Mouse (Mus musculus) kidney, embryonic 16.5 days (tissue): ENCODE data around the gene Filip1. TPM values are rescaled to one million over a fixed set of nuclear protein-coding genes. Genes with fewer than 3 reads are reported as not detected.

Experiments
- ATAC-seq: fragments of 200-750 bp; cut with Nextera tagmentation; 2 replicates; pipeline ENCODE4 v1.8.0; 2017; ENCODE audit warnings: moderate TSS enrichment; ENCODE audit not compliant: low FRiP score, low TSS enrichment
- H3K27ac ChIP-seq: fragments of 300-500 bp; sonication (generic); 2 replicates; pipeline ENCODE4 v1.5.1; 2014; ENCODE audit warnings: low read length
- H3K27me3 ChIP-seq: fragments of 300-500 bp; sonication (generic); 2 replicates; pipeline ENCODE4 v1.6.1; 2014; ENCODE audit warnings: low read length, control low read depth, mixed read lengths; ENCODE audit not compliant: insufficient read depth
- H3K36me3 ChIP-seq: fragments of 300-500 bp; sonication (generic); 2 replicates; pipeline ENCODE4 v1.6.1; 2014; ENCODE audit warnings: low read length, control low read depth, mixed read lengths; ENCODE audit not compliant: insufficient read depth
- H3K4me1 ChIP-seq: fragments of 300-500 bp; sonication (generic); 2 replicates; pipeline ENCODE4 v1.6.1; 2014; ENCODE audit warnings: low read length, control low read depth, mixed read lengths; ENCODE audit not compliant: insufficient read depth
- H3K4me2 ChIP-seq: fragments of 300-500 bp; sonication (generic); replicated peaks from 2 replicates; pipeline ENCODE4 v1.6.1; 2014; ENCODE audit warnings: low read depth, low read length
- H3K4me3 ChIP-seq: fragments of 300-500 bp; sonication (generic); 2 replicates; pipeline ENCODE4 v1.5.1; 2014; ENCODE audit warnings: mild to moderate bottlenecking, low read length
- H3K9ac ChIP-seq: fragments of 300-500 bp; sonication (generic); replicated peaks from 2 replicates; pipeline ENCODE4 v1.6.1; 2014; ENCODE audit warnings: low read length
- H3K9me3 ChIP-seq: fragments of 300-500 bp; sonication (generic); 2 replicates; pipeline ENCODE4 v1.6.1; 2016; ENCODE audit warnings: low read length, control low read depth
- WGBS: fragments of 180-500 bp; shearing (Covaris S2); extraction: QIAGEN DNeasy Blood & Tissue Kit; methylation state at CpG from one replicate; pipeline ENCODE4 v1.1.7; 2014; 5-methylcytosine and 5-hydroxymethylcytosine counted together
- polyA plus RNA-seq: library from polyadenylated mRNA; unstranded; fragments of >200 nt; fragmentation: Nextera tagmentation; extraction: Ambion mirVana; gene quantifications from 2 replicates; pipeline ENCODE4 v1.2.1, GENCODE M21; 2015

Gene Filip1
- polyA plus RNA-seq, 1 experiment from 2014 or later, result 5.2 TPM

- 61% methylated on average over 2 of the region's 2 CpGs for WGBS
- Histone ChIP-seq H3K4me1 (no peaks in the 10 kb centered on the region), H3K9ac (no peak overlapping the region), H3K9me3 (no peaks in the 10 kb centered on the region), H3K4me2 (no peak overlapping the region), H3K36me3 (no peaks in the 10 kb centered on the region), H3K27me3 (no peaks in the 10 kb centered on the region), H3K27ac (no peak overlapping the region), H3K4me3 (no peak overlapping the region)
- ATAC-seq, result no peak
Measured at GRCm38 (mm10) chr9:79827072-79827471, 185.6 kb downstream of the Filip1 start.

GRCm38 (mm10) chr9:79825526-79825925 lies 187.1 kb downstream of the Filip1 start:
- ATAC-seq, result no peak
- 73% methylated on average over 7 of the region's 7 CpGs for WGBS
- no peaks in the 10 kb centered on the region for H3K9me3 ChIP-seq
- H3K4me2 ChIP-seq, result no peak overlapping the region
- no peak overlapping the region for H3K9ac ChIP-seq
- no peak overlapping the region for H3K4me3 ChIP-seq
- no peak overlapping the region for H3K27ac ChIP-seq
- H3K4me1 ChIP-seq, result no peaks in the 10 kb centered on the region
- no peaks in the 10 kb centered on the region for H3K36me3 ChIP-seq
- H3K27me3 ChIP-seq, result no peaks in the 10 kb centered on the region

GRCm38 (mm10) chr9:79823856-79824255 lies 188.8 kb downstream of the Filip1 start:
- Histone ChIP-seq H3K4me3 (no peak overlapping the region), H3K27me3 (no peaks in the 10 kb centered on the region), H3K4me2 (no peak overlapping the region), H3K27ac (no peak overlapping the region), H3K4me1 (no peaks in the 10 kb centered on the region), H3K9me3 (peaks cover 5% of the 10 kb centered on the region), H3K36me3 (no peaks in the 10 kb centered on the region), H3K9ac (no peak overlapping the region)
- 77% methylated on average over 2 of the region's 2 CpGs for WGBS
- no peak for ATAC-seq

- ATAC-seq, result no peak
- no peak overlapping the region for H3K9ac ChIP-seq
- H3K4me2 ChIP-seq, result no peak overlapping the region
- H3K4me3 ChIP-seq, result no peak overlapping the region
- H3K36me3 ChIP-seq, result 0 out of 2 replicates have a peak, but pooled peaks cover 4% of the 10 kb centered on the region
- H3K9me3 ChIP-seq, result peaks cover 9% of the 10 kb centered on the region
- H3K4me1 ChIP-seq, result no peaks in the 10 kb centered on the region
- 77% methylated on average over 4 of the region's 4 CpGs for WGBS
- no peak overlapping the region for H3K27ac ChIP-seq
- H3K27me3 ChIP-seq, result no peaks in the 10 kb centered on the region
Measured at GRCm38 (mm10) chr9:79823438-79823837, 189.2 kb downstream of the Filip1 start.

- ATAC-seq, result no peak
- H3K27me3 ChIP-seq, result no peaks in the 10 kb centered on the region
- H3K4me2 ChIP-seq, result no peak overlapping the region
- 0 out of 2 replicates have a peak, but pooled peaks cover 5% of the 10 kb centered on the region for H3K36me3 ChIP-seq
- H3K9ac ChIP-seq, result no peak overlapping the region
- WGBS, result 89% methylated on average over 5 of the region's 5 CpGs
- peaks cover 16% of the 10 kb centered on the region for H3K9me3 ChIP-seq
- H3K4me1 ChIP-seq, result no peaks in the 10 kb centered on the region
- no peak overlapping the region for H3K4me3 ChIP-seq
- no peak overlapping the region for H3K27ac ChIP-seq
Measured at GRCm38 (mm10) chr9:79816464-79816863, 196.2 kb downstream of the Filip1 start.

- Histone ChIP-seq H3K4me3 (no peak overlapping the region), H3K9me3 (peaks cover 16% of the 10 kb centered on the region), H3K4me1 (no peaks in the 10 kb centered on the region), H3K27me3 (no peaks in the 10 kb centered on the region), H3K4me2 (no peak overlapping the region), H3K36me3 (0 out of 2 replicates have a peak, but pooled peaks cover 5% of the 10 kb centered on the region), H3K9ac (no peak overlapping the region), H3K27ac (no peak overlapping the region)
- whole genome bisulfite sequencing, result 90% methylated on average over 11 of the region's 11 CpGs
- ATAC-seq, result no peak
Measured at GRCm38 (mm10) chr9:79816013-79816412, 196.6 kb downstream of the Filip1 start.

- H3K27ac ChIP-seq, result no peak overlapping the region
- no peak overlapping the region for H3K4me2 ChIP-seq
- no peak overlapping the region for H3K4me3 ChIP-seq
- ATAC-seq, result no peak
- 0 out of 2 replicates have a peak, but pooled peaks cover 5% of the 10 kb centered on the region for H3K36me3 ChIP-seq
- H3K9ac ChIP-seq, result no peak overlapping the region
- H3K9me3 ChIP-seq, result peaks cover 16% of the 10 kb centered on the region
- whole genome bisulfite sequencing, result 89% methylated on average over 4 of the region's 4 CpGs
- H3K27me3 ChIP-seq, result no peaks in the 10 kb centered on the region
- no peaks in the 10 kb centered on the region for H3K4me1 ChIP-seq
Measured at GRCm38 (mm10) chr9:79814592-79814991, 198.1 kb downstream of the Filip1 start.

- 75% methylated on average over 11 of the region's 11 CpGs for WGBS
- H3K4me1 ChIP-seq, result no peaks in the 10 kb centered on the region
- no peaks in the 10 kb centered on the region for H3K9me3 ChIP-seq
- H3K4me3 ChIP-seq, result no peak overlapping the region
- no peaks in the 10 kb centered on the region for H3K27me3 ChIP-seq
- no peaks in the 10 kb centered on the region for H3K36me3 ChIP-seq
- no peak overlapping the region for H3K4me2 ChIP-seq
- no peak for ATAC-seq
- H3K9ac ChIP-seq, result no peak overlapping the region
- no peak overlapping the region for H3K27ac ChIP-seq
Measured at GRCm38 (mm10) chr9:79810969-79811902, 201.4 kb downstream of the Filip1 start.

GRCm38 (mm10) chr9:79810534-79810933 lies 202.1 kb downstream of the Filip1 start:
- ATAC-seq, result no peak
- H3K36me3 ChIP-seq, result no peaks in the 10 kb centered on the region
- no peaks in the 10 kb centered on the region for H3K9me3 ChIP-seq
- no peak overlapping the region for H3K4me3 ChIP-seq
- WGBS, result 79% methylated on average over 3 of the region's 3 CpGs
- H3K27ac ChIP-seq, result no peak overlapping the region
- H3K9ac ChIP-seq, result no peak overlapping the region
- no peaks in the 10 kb centered on the region for H3K4me1 ChIP-seq
- no peak overlapping the region for H3K4me2 ChIP-seq
- no peaks in the 10 kb centered on the region for H3K27me3 ChIP-seq

- Histone ChIP-seq H3K4me3 (no peak overlapping the region), H3K9ac (no peak overlapping the region), H3K27me3 (no peaks in the 10 kb centered on the region; the same call in 1 of the 2 replicates), H3K4me2 (no peak overlapping the region), H3K27ac (no peak overlapping the region), H3K36me3 (no peaks in the 10 kb centered on the region), H3K4me1 (no peaks in the 10 kb centered on the region), H3K9me3 (no peaks in the 10 kb centered on the region)
- ATAC-seq, result no peak
- 58% methylated on average over 6 of the region's 6 CpGs for WGBS
Measured at GRCm38 (mm10) chr9:79809411-79809810, 203.2 kb downstream of the Filip1 start.
